Mouse (Mus musculus) erythroblast, embryonic 14.5 days (primary cell): Measurements from ENCODE around the gene Tbpl1.

Experiments
- GATA1 ChIP-seq: IDR thresholded peaks from 2 replicates; pipeline ENCODE4 v1.6.1; 2012; ENCODE audit warnings: low read length, inconsistent platforms, mixed read lengths
- TAL1 ChIP-seq: IDR thresholded peaks from 3 replicates; pipeline ENCODE4 v1.6.1; 2012; ENCODE audit warnings: low read length, inconsistent platforms, mixed read lengths

- TF ChIP-seq TAL1 (no peak), GATA1 (no peak)
Observed at GRCm38 (mm10) chr10:22710173-22710777, 21.5 kb downstream of the Tbpl1 start.
